Mouse (Mus musculus) c-Kit-negative CD71-positive TER-119-positive erythroid progenitor cells, embryonic 14.5 days (primary cell): ENCODE results near the gene Defa20.
"Not testable (repeated sequence)": the region's sequence is repeated elsewhere in the genome, so short reads cannot be mapped to it uniquely, and the experiment has no call there.

Source experiments
- DNase-seq: peaks from one replicate; pipeline ENCODE4 v3.0.0-alpha.2; 2013; ENCODE audit warnings: low read depth, low spot score

The Defa20 gene

GRCm38 (mm10) chr8:21508958-21509357, at the start of gene Defa20:
Gene Defa20 (plus strand): TSS chr8:21509258.
- not testable (repeated sequence) for DNase-seq

GRCm38 (mm10) chr8:21528732-21529131, 19.7 kb downstream of the Defa20 start, which contains the start of gene Defa32:
Gene Defa32 (plus strand): TSS chr8:21529032.
- not testable (repeated sequence) for DNase-seq
